Mouse (Mus musculus) neural tube, embryonic 14.5 days (tissue): ENCODE data around the gene Castor1. TPM values are rescaled to one million over a fixed set of nuclear protein-coding genes. Genes with fewer than 3 reads are reported as not detected.

Experiments used
- ATAC-seq: fragments of 200-750 bp; cut with Nextera tagmentation; 2 replicates; pipeline ENCODE4 v1.8.0; 2017; ENCODE audit warnings: low read depth, mild to moderate bottlenecking, moderate TSS enrichment, moderate library complexity
- H3K27ac ChIP-seq: fragments of 300-500 bp; sonication (generic); 2 replicates; pipeline ENCODE4 v1.5.1; 2014; ENCODE audit warnings: low read depth, mild to moderate bottlenecking, control low read depth, low read length, moderate library complexity, mixed read lengths
- H3K27me3 ChIP-seq: fragments of 300-500 bp; sonication (generic); 2 replicates; pipeline ENCODE4 v1.6.1; 2014; ENCODE audit warnings: low read length; ENCODE audit not compliant: control insufficient read depth, insufficient read depth
- H3K36me3 ChIP-seq: fragments of 300-500 bp; sonication (generic); 2 replicates; pipeline ENCODE4 v1.6.1; 2014; ENCODE audit warnings: low read length, mixed read lengths; ENCODE audit not compliant: control insufficient read depth, insufficient read depth
- H3K4me1 ChIP-seq: fragments of 300-500 bp; sonication (generic); 2 replicates; pipeline ENCODE4 v1.6.1; 2014; ENCODE audit warnings: low read length; ENCODE audit not compliant: control insufficient read depth, insufficient read depth
- H3K4me2 ChIP-seq: fragments of 300-500 bp; sonication (generic); 2 replicates; pipeline ENCODE4 v1.6.1; 2014; ENCODE audit warnings: mild to moderate bottlenecking, low read depth, low read length, control low read depth
- H3K4me3 ChIP-seq: fragments of 300-500 bp; sonication (generic); 2 replicates; pipeline ENCODE4 v1.5.1; 2014; ENCODE audit warnings: low read depth, low read length, control low read depth, mixed read lengths
- H3K9ac ChIP-seq: fragments of 300-500 bp; sonication (generic); replicated peaks from 2 replicates; pipeline ENCODE4 v1.6.1; 2014; ENCODE audit warnings: low read depth, mild to moderate bottlenecking, control low read depth, low read length, mixed read lengths
- H3K9me3 ChIP-seq: fragments of 300-500 bp; sonication (generic); 2 replicates; pipeline ENCODE4 v1.6.1; 2016; ENCODE audit warnings: low read length; ENCODE audit not compliant: control insufficient read depth
- WGBS: fragments of 180-500 bp; shearing (Covaris S2); extraction: QIAGEN DNeasy Blood & Tissue Kit; methylation state at CpG from one replicate; pipeline ENCODE4 v1.1.7; 2014; 5-methylcytosine and 5-hydroxymethylcytosine counted together
- polyA plus RNA-seq: library from polyadenylated mRNA; unstranded; fragments of >200 nt; fragmentation: Nextera tagmentation; extraction: Ambion mirVana; gene quantifications from 2 replicates; pipeline ENCODE4 v1.2.1, GENCODE M21; 2014

Gene Castor1
- polyA plus RNA-seq, 1 experiment from 2014 or later = 3.0 TPM

DNA sequence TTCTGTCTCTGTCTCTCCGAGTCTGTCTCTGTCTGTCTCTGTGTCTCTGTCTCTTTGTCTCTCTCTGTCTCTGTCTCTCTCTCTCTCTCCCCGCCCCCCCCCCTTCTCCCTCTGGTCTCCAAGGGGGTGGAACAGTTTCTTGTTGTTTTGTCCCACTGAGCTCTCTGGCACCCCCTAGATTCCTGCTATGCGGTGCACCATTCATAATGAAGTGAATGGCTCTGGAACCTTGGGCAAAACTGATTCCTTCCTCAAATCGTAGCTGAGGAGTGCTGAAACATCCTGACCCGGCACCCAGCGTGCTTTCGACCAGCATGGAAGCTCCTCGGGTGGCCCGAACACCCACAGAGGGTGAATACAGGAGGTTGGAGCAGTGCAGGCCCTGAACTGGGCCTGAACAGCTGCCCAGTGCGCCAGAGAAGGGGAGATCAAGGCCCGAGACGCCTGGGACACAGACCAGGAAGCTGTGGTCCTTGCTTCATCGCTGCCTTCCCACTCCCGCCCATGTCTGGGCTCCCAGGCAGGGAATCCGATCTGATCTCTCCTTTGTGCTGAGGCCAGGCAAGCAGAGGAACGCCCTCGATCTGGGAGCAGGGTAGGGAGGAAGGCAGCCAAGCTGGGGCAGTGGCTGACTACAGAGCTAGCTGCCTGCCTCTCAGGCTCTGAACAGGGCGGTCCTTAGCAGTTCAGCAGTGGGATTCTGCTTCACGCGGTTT lies 52.9 kb downstream of the Castor1 start:
- no peak overlapping the region for H3K4me3 ChIP-seq
- no peak overlapping the region for H3K9ac ChIP-seq
- no peak for ATAC-seq
- WGBS = 37% methylated on average over 20 of the region's 20 CpGs
- no peak overlapping the region for H3K4me2 ChIP-seq
- H3K36me3 ChIP-seq = no peaks in the 10 kb centered on the region
- H3K27ac ChIP-seq = no peak overlapping the region
- no peaks in the 10 kb centered on the region for H3K9me3 ChIP-seq
- H3K4me1 ChIP-seq = peaks cover 5% of the 10 kb centered on the region
- peaks cover 22% of the 10 kb centered on the region for H3K27me3 ChIP-seq

GRCm38 (mm10) chr11:4271544-4271943 lies 53.5 kb downstream of the Castor1 start:
- Histone ChIP-seq H3K4me2 (no peak overlapping the region), H3K27me3 (peaks cover 20% of the 10 kb centered on the region), H3K9ac (no peak overlapping the region), H3K4me3 (no peak overlapping the region), H3K9me3 (no peaks in the 10 kb centered on the region), H3K27ac (no peak overlapping the region), H3K36me3 (no peaks in the 10 kb centered on the region), H3K4me1 (peaks cover 5% of the 10 kb centered on the region)
- 73% methylated on average over 11 of the region's 11 CpGs for WGBS
- ATAC-seq = no peak

Other genes with a start within 250 kb of the Castor1 start
- 0.23 TPM in 1 of 2 replicates, not detected in the other for gene 4930556J24Rik, start 241.4 kb upstream of the Castor1 start, polyA plus RNA-seq
- gene Gal3st1, start 234.6 kb upstream of the Castor1 start, polyA plus RNA-seq = 6.2 and 6.7 TPM in 2 replicates
- gene Sec14l4, start 186.8 kb upstream of the Castor1 start, polyA plus RNA-seq = not detected in 2 replicates
- gene Sec14l3, start 153.4 kb upstream of the Castor1 start, polyA plus RNA-seq = 0.10 and 0.37 TPM in 2 replicates
- gene Mtfp1, start 122.8 kb upstream of the Castor1 start, polyA plus RNA-seq = 8.4 and 12.3 TPM in 2 replicates
- gene Sec14l2, start 94.8 kb upstream of the Castor1 start, polyA plus RNA-seq = 3.9 and 5.0 TPM in 2 replicates
- 51.0 and 53.3 TPM in 2 replicates for gene Rnf215, start 83.0 kb upstream of the Castor1 start, polyA plus RNA-seq
- 5.8 and 6.7 TPM in 2 replicates for gene Ccdc157, start 57.9 kb upstream of the Castor1 start, polyA plus RNA-seq
- 53.0 and 56.6 TPM in 2 replicates for gene Sf3a1, start 57.9 kb upstream of the Castor1 start, polyA plus RNA-seq
- 19.8 and 24.6 TPM in 2 replicates for gene Tbc1d10a, start 31.4 kb upstream of the Castor1 start, polyA plus RNA-seq
- gene Osm, start 18.2 kb downstream of the Castor1 start, polyA plus RNA-seq = 0.12 TPM in 1 of 2 replicates, not detected in the other
- gene Lif, start 39.3 kb downstream of the Castor1 start, polyA plus RNA-seq = 0.06 TPM in 1 of 2 replicates, not detected in the other
- not detected in 2 replicates for gene Hormad2, start 222.9 kb downstream of the Castor1 start, polyA plus RNA-seq